Mouse (Mus musculus) liver, embryonic 16.5 days (tissue): ENCODE results near the gene Abcc4. TPM values are rescaled to one million over a fixed set of nuclear protein-coding genes. Genes with fewer than 3 reads are reported as not detected.

Experiments used
- microRNA-seq: library from miRNA; unstranded; fragments of <30 nt; microRNA quantifications from one replicate; pipeline ENCODE4, GENCODE M21; 2016
- polyA plus RNA-seq: library from polyadenylated mRNA; unstranded; fragments of >200 nt; fragmentation: Nextera tagmentation; extraction: Ambion mirVana; gene quantifications from 2 replicates; pipeline ENCODE4 v1.2.1, GENCODE M21; 2015

Gene Abcc4
- polyA plus RNA-seq, 1 experiment from 2014 or later, result 2.3 TPM

Small RNA genes within 50 kb of the gene (microRNA-seq; reads per million reads assigned to microRNA genes)
- not detected for gene Mir6391

Other genes with a start within 250 kb of the Abcc4 start
- 0.43 and 1.3 TPM in 2 replicates for gene Cldn10, start 81.7 kb upstream of the Abcc4 start, polyA plus RNA-seq
- gene Dzip1, start 219.2 kb upstream of the Abcc4 start, polyA plus RNA-seq, result 1.4 and 1.7 TPM in 2 replicates
- gene Dnajc3, start 231.8 kb upstream of the Abcc4 start, polyA plus RNA-seq, result 30.3 and 31.6 TPM in 2 replicates